Mouse (Mus musculus): ENCODE results near the gene Egr2. TPM values are rescaled to one million over a fixed set of nuclear protein-coding genes. Genes with fewer than 3 reads are reported as not detected.

Egr2 gene
- polyA plus RNA-seq, 1 experiment from 2014 or later: not detected

- peak overlapping the region; percentile 94 for H3K4me2 ChIP-seq (ENCODE audit: low read length)
- H3K36me3 ChIP-seq (ENCODE audit: control insufficient read depth, insufficient read depth, low read length): peaks cover 16% of the 10 kb centered on the region; the same call in 1 of the 2 replicates
- 2% methylated on average over 20 of the region's 20 CpGs for WGBS
- H3K4me3 ChIP-seq (ENCODE audit: low read depth, low read length): peak overlapping the region; percentile 92
- no peaks in the 10 kb centered on the region for H3K27me3 ChIP-seq (replicated peaks; ENCODE audit: control insufficient read depth, insufficient read depth, low read length)
- ATAC-seq (replicated peaks; ENCODE audit: low FRiP score, low TSS enrichment, low read depth): peak; percentile 26; the same call in 1 of the 2 replicates
- DNase-seq (ENCODE audit: low spot score): peak; percentile 76
- no peak overlapping the region; the same call in 1 of the 2 replicates for H3K27ac ChIP-seq (ENCODE audit: low read depth)
- H3K9ac ChIP-seq (ENCODE audit: low read length): peak overlapping the region; percentile 86
- H3K4me1 ChIP-seq (replicated peaks; ENCODE audit: control insufficient read depth, insufficient read depth, low read length): peaks cover 22% of the 10 kb centered on the region
- no peaks in the 10 kb centered on the region for H3K9me3 ChIP-seq (ENCODE audit: control insufficient read depth, low read length)
Measured at GRCm38 (mm10) chr10:67547850-67548260, 12.6 kb downstream of the Egr2 start.

GRCm38 (mm10) chr10:67548261-67548854 lies 13.1 kb downstream of the Egr2 start:
- peak; percentile 73 for ATAC-seq (replicated peaks; ENCODE audit: low FRiP score, low TSS enrichment, low read depth)
- under 1% methylated on average over 73 of the region's 73 CpGs for WGBS

GRCm38 (mm10) chr10:67548877-67549731 lies 13.8 kb downstream of the Egr2 start, which contains the start of gene Ado:
TSS of gene Ado (minus strand) at chr10:67548955.
- ATAC-seq (replicated peaks; ENCODE audit: low FRiP score, low TSS enrichment, low read depth) (peak; percentile 96), DNase-seq (ENCODE audit: low spot score) (peak; percentile 93)
- peak within 1 kb of the TSS; percentile 91 for H3K27ac ChIP-seq (ENCODE audit: low read depth)
- H3K4me1 ChIP-seq (replicated peaks; ENCODE audit: control insufficient read depth, insufficient read depth, low read length): peaks cover 22% of the 10 kb centered on the region
- peak within 1 kb of the TSS; percentile 86 for H3K9ac ChIP-seq (ENCODE audit: low read length)
- under 1% methylated on average over 79 of the region's 79 CpGs for WGBS
- H3K4me3 ChIP-seq (ENCODE audit: low read depth, low read length): peak within 1 kb of the TSS; percentile 92
- H3K9me3 ChIP-seq (ENCODE audit: control insufficient read depth, low read length): no peaks in the 10 kb centered on the region
- no peaks in the 10 kb centered on the region for H3K27me3 ChIP-seq (replicated peaks; ENCODE audit: control insufficient read depth, insufficient read depth, low read length)
- peak within 1 kb of the TSS; percentile 94 for H3K4me2 ChIP-seq (ENCODE audit: low read length)
- H3K36me3 ChIP-seq (ENCODE audit: control insufficient read depth, insufficient read depth, low read length): peaks cover 16% of the 10 kb centered on the region; the same call in 1 of the 2 replicates

More at GRCm38 (mm10) chr10:67548261-67548854, 13.1 kb downstream of the Egr2 start:
- Histone ChIP-seq H3K27ac (ENCODE audit: low read depth) (peak overlapping the region; percentile 91), H3K36me3 (ENCODE audit: control insufficient read depth, insufficient read depth, low read length) (peaks cover 16% of the 10 kb centered on the region; the same call in 1 of the 2 replicates), H3K4me3 (ENCODE audit: low read depth, low read length) (peak overlapping the region; percentile 92), H3K9ac (ENCODE audit: low read length) (peak overlapping the region; percentile 86), H3K27me3 (replicated peaks; ENCODE audit: control insufficient read depth, insufficient read depth, low read length) (no peaks in the 10 kb centered on the region), H3K4me1 (replicated peaks; ENCODE audit: control insufficient read depth, insufficient read depth, low read length) (peaks cover 22% of the 10 kb centered on the region), H3K9me3 (ENCODE audit: control insufficient read depth, low read length) (no peaks in the 10 kb centered on the region), H3K4me2 (ENCODE audit: low read length) (peak overlapping the region; percentile 94)
- peak; percentile 88 for DNase-seq (ENCODE audit: low spot score)

GRCm38 (mm10) chr10:67558053-67558452 lies 22.8 kb downstream of the Egr2 start:
- DNase-seq (ENCODE audit: low spot score) (no peak), ATAC-seq (replicated peaks; ENCODE audit: low FRiP score, low TSS enrichment, low read depth) (no peak)
- Histone ChIP-seq H3K4me2 (ENCODE audit: low read length) (no peak overlapping the region), H3K9me3 (ENCODE audit: control insufficient read depth, low read length) (no peaks in the 10 kb centered on the region), H3K36me3 (ENCODE audit: control insufficient read depth, insufficient read depth, low read length) (no peaks in the 10 kb centered on the region), H3K4me1 (replicated peaks; ENCODE audit: control insufficient read depth, insufficient read depth, low read length) (no peaks in the 10 kb centered on the region; the same call in 1 of the 2 replicates), H3K27me3 (replicated peaks; ENCODE audit: control insufficient read depth, insufficient read depth, low read length) (no peaks in the 10 kb centered on the region), H3K9ac (ENCODE audit: low read length) (no peak overlapping the region), H3K4me3 (ENCODE audit: low read depth, low read length) (no peak overlapping the region), H3K27ac (ENCODE audit: low read depth) (no peak overlapping the region)
- 71% methylated on average over 4 of the region's 4 CpGs for WGBS

GRCm38 (mm10) chr10:67559765-67560394 lies 24.6 kb downstream of the Egr2 start:
- Histone ChIP-seq H3K9me3 (ENCODE audit: control insufficient read depth, low read length) (no peaks in the 10 kb centered on the region), H3K9ac (ENCODE audit: low read length) (no peak overlapping the region), H3K4me1 (replicated peaks; ENCODE audit: control insufficient read depth, insufficient read depth, low read length) (no peaks in the 10 kb centered on the region; the same call in 1 of the 2 replicates), H3K4me2 (ENCODE audit: low read length) (no peak overlapping the region), H3K36me3 (ENCODE audit: control insufficient read depth, insufficient read depth, low read length) (no peaks in the 10 kb centered on the region), H3K4me3 (ENCODE audit: low read depth, low read length) (no peak overlapping the region), H3K27me3 (replicated peaks; ENCODE audit: control insufficient read depth, insufficient read depth, low read length) (no peaks in the 10 kb centered on the region), H3K27ac (ENCODE audit: low read depth) (no peak overlapping the region)
- DNase-seq (ENCODE audit: low spot score) (no peak), ATAC-seq (replicated peaks; ENCODE audit: low FRiP score, low TSS enrichment, low read depth) (no peak)
- WGBS: 62% methylated on average over 13 of the region's 13 CpGs

GRCm38 (mm10) chr10:67561185-67561584 lies 25.9 kb downstream of the Egr2 start:
- WGBS: 78% methylated on average over 1 of the region's 1 CpGs
- no peak for DNase-seq (ENCODE audit: low spot score)
- Histone ChIP-seq H3K4me1 (replicated peaks; ENCODE audit: control insufficient read depth, insufficient read depth, low read length) (no peaks in the 10 kb centered on the region; the same call in 1 of the 2 replicates), H3K36me3 (ENCODE audit: control insufficient read depth, insufficient read depth, low read length) (no peaks in the 10 kb centered on the region), H3K4me2 (ENCODE audit: low read length) (no peak overlapping the region), H3K9ac (ENCODE audit: low read length) (no peak overlapping the region), H3K27ac (ENCODE audit: low read depth) (no peak overlapping the region), H3K4me3 (ENCODE audit: low read depth, low read length) (no peak overlapping the region), H3K9me3 (ENCODE audit: control insufficient read depth, low read length) (no peaks in the 10 kb centered on the region), H3K27me3 (replicated peaks; ENCODE audit: control insufficient read depth, insufficient read depth, low read length) (no peaks in the 10 kb centered on the region)
- no peak for ATAC-seq (replicated peaks; ENCODE audit: low FRiP score, low TSS enrichment, low read depth)

- WGBS: 91% methylated on average over 7 of the region's 7 CpGs
- DNase-seq (ENCODE audit: low spot score): no peak
- no peak overlapping the region for H3K9ac ChIP-seq (ENCODE audit: low read length)
- H3K4me3 ChIP-seq (ENCODE audit: low read depth, low read length): no peak overlapping the region
- no peaks in the 10 kb centered on the region for H3K9me3 ChIP-seq (ENCODE audit: control insufficient read depth, low read length)
- no peaks in the 10 kb centered on the region for H3K27me3 ChIP-seq (replicated peaks; ENCODE audit: control insufficient read depth, insufficient read depth, low read length)
- ATAC-seq (replicated peaks; ENCODE audit: low FRiP score, low TSS enrichment, low read depth): no peak
- no peaks in the 10 kb centered on the region for H3K36me3 ChIP-seq (ENCODE audit: control insufficient read depth, insufficient read depth, low read length)
- H3K27ac ChIP-seq (ENCODE audit: low read depth): no peak overlapping the region
- no peak overlapping the region for H3K4me2 ChIP-seq (ENCODE audit: low read length)
- no peaks in the 10 kb centered on the region for H3K4me1 ChIP-seq (replicated peaks; ENCODE audit: control insufficient read depth, insufficient read depth, low read length)
Measured at GRCm38 (mm10) chr10:67564509-67564908, 29.2 kb downstream of the Egr2 start.

- H3K4me2 ChIP-seq (ENCODE audit: low read length): no peak overlapping the region
- no peaks in the 10 kb centered on the region for H3K4me1 ChIP-seq (replicated peaks; ENCODE audit: control insufficient read depth, insufficient read depth, low read length)
- 83% methylated on average over 8 of the region's 8 CpGs for WGBS
Measured at GRCm38 (mm10) chr10:67566104-67566503, 30.8 kb downstream of the Egr2 start.

More at GRCm38 (mm10) chr10:67566104-67566503, 30.8 kb downstream of the Egr2 start:
- Histone ChIP-seq H3K27me3 (replicated peaks; ENCODE audit: control insufficient read depth, insufficient read depth, low read length) (no peaks in the 10 kb centered on the region), H3K36me3 (ENCODE audit: control insufficient read depth, insufficient read depth, low read length) (no peaks in the 10 kb centered on the region), H3K9me3 (ENCODE audit: control insufficient read depth, low read length) (no peaks in the 10 kb centered on the region), H3K9ac (ENCODE audit: low read length) (no peak overlapping the region), H3K27ac (ENCODE audit: low read depth) (no peak overlapping the region), H3K4me3 (ENCODE audit: low read depth, low read length) (no peak overlapping the region)
- no peak for DNase-seq (ENCODE audit: low spot score)
- no peak for ATAC-seq (replicated peaks; ENCODE audit: low FRiP score, low TSS enrichment, low read depth)

All from intestine, embryonic 14.5 days (tissue).